Mouse (Mus musculus): ENCODE data around the gene Carnmt1.

Carnmt1 gene

DNA sequence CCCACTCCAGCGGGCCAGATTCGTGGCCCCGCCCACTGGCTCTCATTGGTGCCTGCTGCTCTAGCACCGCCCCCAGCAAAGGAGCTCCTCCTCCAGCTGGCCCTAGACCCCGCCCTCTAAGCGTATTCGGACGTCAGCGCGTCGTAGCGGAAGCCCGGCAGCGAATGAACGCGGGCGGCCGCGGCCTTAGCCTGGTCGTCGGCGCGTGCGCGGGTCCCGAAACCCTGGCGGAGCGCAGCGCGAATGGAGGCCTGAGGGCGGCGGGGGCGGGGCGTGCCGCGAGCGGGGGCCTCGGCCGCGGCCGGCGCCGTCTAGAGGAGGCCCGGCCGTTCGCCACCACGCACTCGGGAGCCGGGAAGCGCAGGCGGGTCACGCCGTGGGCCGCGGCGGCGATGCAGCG is at the start of gene Carnmt1:
Gene Carnmt1 (plus strand): TSS at position 157 of the 400 bp plus-strand sequence.
- DNase-seq (ENCODE audit: low spot score in 2 of 2) = peak; percentile 96 to 97

DNA sequence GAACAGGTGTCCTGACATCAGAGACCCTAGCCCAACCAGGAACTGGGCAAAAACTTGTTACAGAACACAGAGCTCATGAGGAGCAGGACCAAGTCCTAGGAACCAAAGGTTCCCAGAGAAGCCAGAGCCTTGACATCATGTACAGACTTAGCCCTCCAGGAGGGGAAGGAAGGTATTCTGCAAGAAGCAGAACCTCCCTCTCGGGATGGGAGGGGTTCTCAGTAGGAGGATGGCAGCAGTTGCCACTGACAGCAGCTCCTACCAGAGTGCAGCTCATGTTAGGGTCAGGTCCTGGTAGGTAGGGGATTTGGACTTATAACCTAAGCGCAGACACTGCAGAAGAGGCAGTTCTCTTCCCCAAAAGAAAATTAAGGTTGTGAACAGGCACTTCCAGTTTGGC is 46.7 kb upstream of the Carnmt1 start:
- no peak for DNase-seq (ENCODE audit: low spot score in 2 of 2)

DNA sequence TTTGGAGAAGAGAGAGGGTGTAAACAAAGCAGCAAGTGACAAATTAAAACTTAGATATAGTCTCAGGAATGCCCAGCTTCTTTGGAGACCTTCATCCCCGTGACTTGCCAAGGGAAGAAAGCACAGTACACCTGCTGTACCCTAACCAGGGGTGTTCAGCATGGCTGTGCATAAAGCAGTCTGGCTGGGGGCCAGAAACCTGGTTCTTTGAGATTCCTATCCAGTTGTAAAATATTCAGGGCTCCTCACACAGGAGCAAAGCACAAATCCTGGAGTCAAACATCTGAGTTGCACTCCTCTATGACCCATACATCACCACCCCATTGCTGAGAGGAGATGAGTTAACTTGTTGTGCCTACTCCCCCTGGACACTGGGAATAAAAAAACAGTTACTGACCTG is 41.0 kb upstream of the Carnmt1 start:
- DNase-seq (ENCODE audit: low spot score in 2 of 2) = no peak

DNA sequence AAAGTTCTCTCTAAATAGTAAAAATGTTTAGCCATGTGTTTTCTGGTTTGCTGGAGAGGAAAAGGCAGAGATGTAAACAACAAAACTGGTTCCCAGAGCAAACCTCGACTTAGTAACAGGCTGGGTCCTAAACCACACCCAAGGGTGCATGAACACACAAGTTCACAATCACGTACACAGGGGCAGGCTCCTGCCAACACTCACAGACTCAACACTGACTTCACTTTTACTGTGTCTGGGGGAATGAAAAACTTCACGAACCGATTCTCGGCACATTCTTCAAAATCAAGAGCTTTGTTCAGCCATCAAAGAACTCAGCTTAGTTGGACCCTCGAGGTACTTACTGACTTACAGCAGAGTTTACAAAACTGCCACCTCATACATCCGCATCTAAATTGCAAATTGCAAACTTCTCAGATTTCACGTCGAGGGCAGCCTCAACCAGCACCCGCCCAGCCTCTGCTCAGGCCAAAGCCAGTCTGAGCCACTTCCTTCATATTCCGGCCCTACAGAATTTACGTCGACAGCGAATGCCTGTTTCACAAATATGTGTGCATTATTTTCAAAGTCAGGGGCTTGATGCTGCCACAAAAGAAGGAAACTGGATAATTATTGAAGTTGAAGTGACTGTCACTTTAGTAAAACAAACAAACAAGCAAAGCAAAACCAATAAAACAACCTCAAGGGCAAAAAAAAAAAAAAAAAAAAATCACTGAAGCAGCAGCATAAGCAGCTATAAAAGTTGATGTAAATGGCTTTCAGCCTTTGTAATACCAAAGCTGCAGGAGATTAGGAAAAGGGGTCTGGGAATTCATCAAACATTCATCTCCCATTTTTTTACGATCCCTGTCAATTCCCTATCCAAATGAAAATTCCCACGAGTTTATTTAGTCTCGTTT is 40.1 kb upstream of the Carnmt1 start:
- no peak for DNase-seq (ENCODE audit: low spot score in 2 of 2)

DNA sequence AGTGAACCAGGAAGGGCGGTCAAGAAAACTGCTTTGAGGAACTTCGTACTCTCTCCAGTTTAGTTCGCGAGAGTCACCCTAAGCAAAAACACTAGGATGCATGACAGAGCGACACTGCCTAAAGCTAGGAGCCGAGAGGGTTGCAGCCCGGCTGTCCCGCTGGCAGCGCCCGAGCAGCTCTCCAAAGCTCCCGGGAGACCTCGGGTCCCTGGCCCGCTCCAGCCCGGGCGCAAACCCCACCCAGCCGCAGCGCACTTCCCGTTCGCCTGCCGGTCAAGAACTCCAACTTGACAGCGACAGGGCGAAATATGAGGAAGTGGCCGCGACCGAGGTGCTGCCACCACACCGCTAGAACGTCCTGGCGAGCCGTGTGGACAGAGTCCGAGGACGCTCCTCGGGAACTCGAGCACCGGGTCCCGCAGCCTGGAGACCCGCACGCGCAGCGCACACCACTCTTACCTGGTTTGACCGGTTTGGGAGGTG is 39.4 kb upstream of the Carnmt1 start:
- peak in 1 of 2 experiments; percentile 34 for DNase-seq (ENCODE audit: low spot score in 2 of 2)

DNA sequence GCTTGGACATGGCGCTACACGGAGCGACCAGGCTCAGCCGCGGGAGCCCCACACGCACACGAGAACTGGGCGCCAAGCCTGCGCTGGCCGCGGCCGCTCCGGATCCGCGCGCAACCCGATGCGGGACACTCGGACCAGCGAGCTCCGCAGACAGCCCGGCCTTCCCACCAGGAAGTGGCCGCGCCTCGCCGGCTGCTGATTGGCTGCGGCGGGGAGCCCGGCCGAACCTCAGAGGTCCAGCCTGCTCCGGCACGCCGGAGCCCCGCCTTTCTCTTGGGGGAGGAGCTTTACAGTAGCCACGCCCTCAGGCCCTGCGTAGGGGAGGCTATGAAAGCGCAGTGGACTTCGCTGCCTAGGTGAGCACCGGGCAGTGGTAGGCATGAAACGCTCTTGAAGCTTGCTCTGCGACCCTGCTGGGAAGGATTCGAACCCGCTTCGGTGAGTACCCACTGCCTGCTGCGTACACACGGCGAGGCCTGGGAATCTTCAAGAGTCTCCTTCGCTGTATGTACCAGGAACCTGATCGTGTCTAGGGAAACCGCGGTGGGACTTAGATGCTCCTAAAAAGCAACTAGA is 38.8 kb upstream of the Carnmt1 start, which contains the start of the genes Ostf1 and Nmrk1:
Gene Ostf1 (minus strand): TSS at position 180 of the 576 bp plus-strand sequence.
Gene Nmrk1 (plus strand): TSS at position 307 of the 576 bp plus-strand sequence.
- DNase-seq (ENCODE audit: low spot score in 2 of 2) = peak; percentile 85 to 90

DNA sequence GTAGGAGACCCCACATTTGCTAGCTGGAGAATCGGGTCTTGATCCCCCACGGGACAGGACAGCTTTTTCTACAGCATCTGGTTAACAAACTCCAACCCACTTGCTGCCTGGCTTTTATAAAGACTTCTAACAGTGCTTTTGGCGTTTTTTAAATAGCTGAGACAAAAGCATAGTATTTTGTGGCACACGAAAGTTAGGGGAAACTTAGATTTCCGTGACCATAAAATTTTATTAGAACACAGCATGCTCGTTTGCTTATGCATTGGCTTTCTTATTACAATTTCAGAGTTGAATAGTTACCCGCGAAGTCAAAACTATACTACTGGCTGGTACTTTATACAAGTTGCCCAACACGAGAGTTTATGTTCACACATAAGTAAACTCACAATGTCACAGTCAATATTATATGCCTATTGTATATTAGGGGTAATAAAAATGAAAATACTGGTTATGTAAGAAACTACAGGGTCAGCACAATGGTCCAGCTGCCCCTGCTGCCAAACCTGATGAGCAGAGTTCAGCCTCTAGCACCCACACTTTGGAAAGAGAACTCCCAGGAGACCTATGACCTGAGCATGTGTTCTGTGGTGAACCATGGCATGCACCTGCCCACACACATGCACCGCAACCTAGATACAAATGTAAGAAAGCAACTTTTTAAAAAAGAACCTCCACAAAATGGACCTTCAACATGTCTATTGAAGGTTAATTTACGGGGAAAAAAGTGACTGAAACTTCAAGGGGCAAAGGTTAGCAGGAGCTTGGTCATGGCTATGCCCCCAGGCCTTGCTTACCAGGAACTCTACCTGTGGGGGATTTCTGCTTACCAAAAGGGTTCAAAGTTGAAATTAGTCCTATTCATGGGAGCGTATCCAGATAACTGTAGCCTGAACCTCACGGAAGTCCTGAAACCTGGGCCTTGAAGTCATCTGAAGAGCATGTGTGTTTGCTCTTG is 38.1 kb upstream of the Carnmt1 start:
- DNase-seq (ENCODE audit: low spot score in 2 of 2) = no peak

DNA sequence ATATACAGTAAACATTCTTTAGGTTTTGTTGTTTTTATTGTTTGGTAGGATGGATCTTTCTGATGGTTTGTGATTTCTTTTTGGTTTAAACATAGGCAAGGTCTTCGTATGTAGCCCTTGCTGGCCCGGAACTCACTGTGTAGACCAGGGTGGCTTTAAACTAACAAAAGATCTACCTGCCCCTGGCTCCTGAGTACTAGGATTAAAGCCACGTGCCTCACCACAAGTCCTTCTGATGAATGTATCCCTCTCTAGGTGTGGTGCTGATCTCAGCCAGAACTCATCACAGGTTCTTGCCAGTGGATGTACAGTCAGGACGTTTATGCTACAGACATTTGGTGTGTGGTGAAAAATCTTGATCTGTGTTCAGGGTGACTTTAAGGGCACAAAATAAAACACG is 32.6 kb upstream of the Carnmt1 start:
- DNase-seq (ENCODE audit: low spot score in 2 of 2) = no peak

DNA sequence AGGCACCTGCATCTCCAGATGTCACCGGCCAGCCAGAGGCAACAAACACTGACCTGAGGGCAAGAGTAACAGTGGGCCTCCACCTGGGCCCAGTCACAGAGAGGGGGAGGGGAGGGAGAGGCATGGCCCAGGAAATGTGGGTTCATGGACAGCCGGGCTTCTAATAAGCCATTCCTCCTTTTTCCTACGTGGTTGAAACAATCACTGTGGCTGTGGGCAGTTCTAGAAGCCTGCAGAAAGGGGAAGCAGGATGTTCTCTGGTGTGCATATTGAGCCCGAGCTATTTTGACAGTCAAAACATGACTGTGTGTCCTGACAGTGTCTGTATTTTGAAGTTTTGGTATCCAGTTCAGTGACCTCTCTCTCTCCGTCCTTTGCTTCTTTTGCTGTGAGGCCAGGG is 31.6 kb upstream of the Carnmt1 start:
- no peak for DNase-seq (ENCODE audit: low spot score in 2 of 2)

DNA sequence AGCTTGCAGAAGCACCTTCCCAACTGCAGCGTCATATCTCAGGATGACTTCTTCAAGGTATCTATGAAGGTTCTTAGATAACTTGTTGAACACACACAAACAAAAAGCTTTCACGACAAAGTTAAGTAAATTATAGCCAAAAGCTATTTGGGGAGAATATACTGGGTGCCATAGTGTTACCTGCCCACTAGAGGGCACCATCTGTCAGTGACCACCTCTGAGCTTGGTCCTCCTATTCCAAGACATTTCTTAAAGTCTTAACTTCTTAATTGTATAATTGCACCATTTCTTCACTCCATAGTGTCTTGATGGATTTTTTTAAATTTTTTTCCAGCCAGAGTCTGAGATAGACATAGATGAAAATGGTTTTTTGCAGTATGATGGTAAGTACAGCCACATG is 31.0 kb upstream of the Carnmt1 start:
- no peak for DNase-seq (ENCODE audit: low spot score in 2 of 2)

DNA sequence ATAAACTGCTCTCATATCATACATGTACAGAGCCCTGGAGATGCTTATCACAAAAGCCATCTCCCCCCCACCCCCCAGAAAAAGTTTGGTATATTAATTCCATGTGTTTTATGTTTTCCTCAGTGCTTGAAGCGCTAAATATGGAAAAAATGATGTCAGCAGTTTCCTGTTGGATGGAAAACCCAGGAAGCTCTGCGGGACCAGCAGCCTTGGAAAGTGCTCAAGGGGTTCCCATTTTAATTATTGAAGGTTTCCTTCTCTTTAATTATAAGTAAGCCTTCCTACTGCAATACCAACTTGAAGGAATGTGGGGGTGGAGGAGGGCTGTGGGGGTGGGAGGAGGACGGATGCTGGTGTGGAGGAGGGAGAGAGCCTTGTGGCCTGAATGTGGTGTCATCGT is 29.6 kb upstream of the Carnmt1 start:
- DNase-seq (ENCODE audit: low spot score in 2 of 2) = no peak

DNA sequence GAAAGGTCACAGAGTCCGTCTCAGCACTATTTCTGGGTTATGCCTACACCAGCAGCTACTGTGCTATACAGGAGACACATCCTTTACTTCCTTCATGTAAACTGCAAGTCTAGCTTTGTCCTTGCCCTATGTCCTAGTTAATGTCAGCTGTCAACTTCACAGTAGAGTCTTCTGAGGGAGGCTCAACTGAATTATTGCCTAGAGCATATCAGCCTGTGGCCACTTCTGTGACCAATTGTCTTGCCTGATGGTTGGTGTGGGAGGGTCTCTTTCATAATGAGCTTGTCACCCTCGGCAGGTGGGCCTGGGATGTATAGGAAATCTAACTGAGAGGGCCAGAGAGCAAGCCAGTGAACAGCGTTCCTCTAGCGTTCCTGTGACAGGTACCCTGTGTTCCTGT is 27.2 kb upstream of the Carnmt1 start:
- DNase-seq (ENCODE audit: low spot score in 2 of 2) = no peak

DNA sequence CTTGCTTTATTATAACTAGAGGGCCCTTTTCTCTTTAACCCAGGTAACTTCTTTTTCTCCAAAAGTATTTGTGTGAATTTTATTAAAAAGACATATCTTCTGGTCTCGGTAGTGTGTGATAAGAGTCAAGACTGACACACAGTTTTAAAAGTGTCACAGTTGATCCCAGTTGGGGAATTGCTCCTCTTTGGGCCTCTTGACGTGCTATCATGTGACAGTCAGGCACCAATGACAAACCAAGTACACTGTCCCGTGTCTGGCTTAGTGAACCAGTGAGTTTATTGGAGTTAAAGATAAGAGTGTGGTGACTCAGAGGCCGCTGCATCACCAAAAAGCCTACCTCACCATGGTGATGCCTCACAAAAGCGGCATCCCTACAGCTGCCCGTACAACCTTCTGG is 26.5 kb upstream of the Carnmt1 start:
- DNase-seq (ENCODE audit: low spot score in 2 of 2) = no peak

DNA sequence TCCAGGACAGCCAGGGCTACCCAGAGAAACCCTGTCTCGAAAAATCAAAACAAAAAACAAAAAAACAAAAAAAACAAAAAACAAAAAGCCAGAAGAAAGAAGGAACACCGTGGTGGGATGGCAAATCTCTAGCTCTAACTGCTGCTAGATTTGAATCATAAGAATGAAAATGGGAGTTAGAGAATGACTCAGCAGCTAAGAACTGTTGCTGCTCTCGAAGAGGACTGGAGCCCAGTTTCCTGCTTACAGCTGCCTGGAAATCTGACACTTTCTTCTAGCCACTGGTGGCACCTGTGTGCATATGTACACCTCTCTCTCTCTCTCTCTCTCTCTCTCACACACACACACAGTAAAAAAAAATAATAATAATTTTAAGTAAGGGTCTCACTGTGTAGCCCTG is 24.2 kb upstream of the Carnmt1 start:
- no peak for DNase-seq (ENCODE audit: low spot score in 2 of 2)

DNA sequence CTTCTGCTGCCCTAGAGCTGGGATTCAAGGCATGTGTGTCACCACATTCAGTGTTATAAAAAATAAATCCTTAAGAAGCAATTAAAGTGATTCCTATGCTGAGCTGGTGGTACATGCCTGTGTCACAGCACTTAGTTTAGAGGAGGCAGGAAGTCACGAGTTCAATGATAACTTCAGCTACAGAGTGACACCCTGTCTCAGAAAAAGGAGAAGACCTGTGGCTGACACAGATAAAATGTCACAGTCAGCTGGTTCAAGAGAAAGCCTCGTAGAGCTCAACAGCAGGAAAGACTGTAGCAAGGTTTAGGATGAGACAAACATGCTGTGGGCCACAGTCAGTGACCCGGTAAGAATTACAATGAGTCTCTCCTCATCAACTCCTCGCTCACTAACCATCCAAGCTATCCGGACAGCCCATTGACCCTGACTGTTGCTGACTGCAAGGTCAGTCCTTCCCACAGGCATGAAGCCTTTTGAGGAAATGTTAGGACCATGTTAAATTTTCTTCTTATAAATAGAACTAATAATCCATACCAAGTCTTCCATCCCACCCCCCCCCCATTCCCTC is 23.6 kb upstream of the Carnmt1 start:
- no peak for DNase-seq (ENCODE audit: low spot score in 2 of 2)

DNA sequence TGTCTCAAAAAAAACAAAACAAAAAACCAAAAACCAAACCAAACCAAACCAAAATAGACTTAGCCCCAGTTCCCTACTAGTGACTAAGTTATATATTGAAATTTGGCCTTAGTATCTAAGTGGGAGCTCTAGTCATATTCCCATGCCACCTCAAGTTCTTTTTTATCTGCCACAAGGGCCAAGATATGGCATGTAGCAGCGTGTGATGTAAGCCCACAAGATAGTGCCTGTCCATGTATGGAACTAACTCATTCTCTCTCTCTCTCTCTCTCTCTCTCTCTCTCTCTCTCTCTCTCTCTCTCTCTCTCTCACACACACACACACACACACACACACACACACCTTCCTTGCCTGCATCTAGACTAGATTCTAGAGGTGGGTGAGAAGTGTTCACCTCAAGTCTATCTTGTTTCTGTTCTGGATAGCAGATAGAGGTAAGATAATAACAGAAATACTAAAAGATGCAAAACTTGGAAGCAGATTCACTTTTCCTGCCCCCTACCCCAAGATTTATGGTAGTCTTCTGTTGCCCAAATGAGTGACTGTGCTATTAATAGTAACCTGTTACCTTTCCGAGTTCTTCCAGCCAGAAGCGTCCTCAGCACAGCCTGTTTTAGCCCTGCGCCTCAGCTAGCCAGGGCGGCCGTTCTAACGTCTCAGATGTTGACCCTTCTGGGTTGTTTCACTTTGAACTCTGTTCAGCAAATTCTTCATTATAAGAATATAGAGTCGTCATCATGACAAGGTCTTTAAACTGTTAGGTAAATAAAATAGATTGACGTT is 22.6 kb upstream of the Carnmt1 start:
- DNase-seq (ENCODE audit: low spot score in 2 of 2) = no peak

DNA sequence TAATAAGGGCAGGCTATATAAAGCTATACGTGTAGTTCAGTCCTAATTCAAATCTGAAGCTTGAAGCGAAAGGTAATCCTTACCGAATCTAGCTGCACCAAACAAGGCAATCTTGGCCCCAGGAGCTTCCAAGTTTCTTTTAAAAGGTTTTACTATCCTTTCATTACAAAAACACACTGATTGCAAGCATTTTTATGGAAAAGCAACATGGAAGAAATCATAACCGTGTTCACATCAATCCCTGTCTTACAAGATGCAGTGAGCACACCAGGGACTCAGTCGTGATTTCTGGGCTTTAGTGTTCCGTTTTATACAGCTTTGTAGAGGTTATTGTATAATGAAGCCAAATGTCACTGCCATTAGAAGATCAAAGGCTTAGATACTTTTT is 22.0 kb upstream of the Carnmt1 start:
- no peak for DNase-seq (ENCODE audit: low spot score in 2 of 2)

DNA sequence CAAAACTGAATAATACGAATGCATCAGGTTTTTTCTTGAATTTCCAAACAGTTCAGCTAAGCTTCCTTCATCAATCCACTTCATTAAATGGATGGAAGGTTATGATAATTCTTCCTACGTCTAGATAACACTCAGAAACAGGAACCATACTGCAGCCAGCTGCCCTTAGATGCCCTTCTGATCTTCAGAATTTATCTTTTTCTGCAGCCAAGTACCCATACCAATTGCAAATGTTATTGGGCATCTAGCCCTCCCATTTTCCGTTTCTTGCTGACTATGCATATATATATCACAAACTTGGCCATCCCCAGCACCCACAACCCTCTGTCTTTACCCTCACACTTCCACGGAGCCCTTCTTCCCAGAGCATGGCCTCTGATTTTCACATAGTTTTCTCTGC is 20.6 kb upstream of the Carnmt1 start:
- no peak for DNase-seq (ENCODE audit: low spot score in 2 of 2)

DNA sequence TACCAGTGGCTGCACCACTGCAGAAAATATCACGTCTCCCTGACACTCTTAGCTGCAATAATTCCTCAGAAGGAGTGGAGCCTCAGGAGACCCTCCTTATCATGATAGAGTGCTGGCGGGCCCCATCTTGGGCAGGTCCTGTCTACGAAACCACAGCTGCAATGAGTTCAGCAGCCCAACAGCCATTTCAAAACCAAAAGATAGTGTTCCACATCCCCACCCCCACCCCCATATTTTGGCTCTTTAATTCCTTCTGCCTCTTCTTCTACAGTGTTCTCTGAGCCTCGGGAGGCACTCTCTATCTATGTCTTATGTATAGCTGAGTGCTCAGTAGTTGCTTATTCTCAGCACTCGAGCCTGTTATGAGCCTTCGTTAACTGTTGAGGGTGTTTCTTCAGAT is 20.1 kb upstream of the Carnmt1 start:
- no peak for DNase-seq (ENCODE audit: low spot score in 2 of 2)

DNA sequence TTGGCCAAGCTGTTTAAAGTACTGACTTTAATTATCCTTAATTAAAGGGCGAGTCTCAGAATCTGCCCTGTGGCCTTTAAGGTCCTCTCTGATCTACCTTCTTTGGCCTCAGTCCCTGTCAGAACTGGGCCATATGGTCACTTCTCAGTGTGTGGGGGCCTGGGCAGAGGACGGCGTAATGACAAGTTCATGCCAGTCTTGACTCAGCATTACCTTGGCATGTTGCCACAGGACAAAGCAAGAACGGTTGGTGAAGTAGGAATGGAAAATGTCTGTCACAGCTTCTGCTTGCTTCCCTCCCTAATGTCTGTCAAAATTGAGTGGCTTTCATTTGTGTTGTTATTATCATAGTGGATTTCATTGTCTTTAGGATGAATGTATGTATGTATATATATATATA is 18.0 kb upstream of the Carnmt1 start:
- no peak for DNase-seq (ENCODE audit: low spot score in 2 of 2)

DNA sequence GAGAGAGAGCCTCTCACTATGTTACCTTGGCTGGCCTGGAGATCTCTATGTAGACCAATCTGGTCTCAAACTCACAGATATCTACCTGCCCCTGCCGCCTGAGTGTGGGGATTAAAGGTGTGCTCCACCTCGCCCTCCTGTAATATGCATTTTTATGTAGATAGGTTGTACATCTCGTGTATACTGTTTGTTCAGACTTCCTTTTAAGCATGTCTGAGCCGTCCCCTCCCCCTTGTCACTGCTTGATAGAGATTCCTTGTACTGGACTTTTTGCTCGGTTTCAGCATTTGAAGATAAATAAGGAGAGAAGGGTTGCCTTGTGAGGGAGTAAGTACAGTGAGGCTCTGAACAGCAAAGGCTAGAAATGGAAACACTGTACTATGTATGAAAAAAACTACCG is 17.5 kb upstream of the Carnmt1 start:
- DNase-seq (ENCODE audit: low spot score in 2 of 2) = no peak

Measured in frontal cortex, postnatal 14 days (tissue).